Mouse (Mus musculus) frontal cortex, postnatal 14 days (tissue): ENCODE results near the gene Noct.
"Not testable (repeated sequence)": the region's sequence is repeated elsewhere in the genome, so short reads cannot be mapped to it uniquely, and the experiment has no call there.

Experiments
- DNase-seq, 2 experiments: peaks; one replicate each; pipeline ENCODE4 v3.0.0; 2022; ENCODE audit warnings: low spot score in 2 of 2

Gene Noct

DNA sequence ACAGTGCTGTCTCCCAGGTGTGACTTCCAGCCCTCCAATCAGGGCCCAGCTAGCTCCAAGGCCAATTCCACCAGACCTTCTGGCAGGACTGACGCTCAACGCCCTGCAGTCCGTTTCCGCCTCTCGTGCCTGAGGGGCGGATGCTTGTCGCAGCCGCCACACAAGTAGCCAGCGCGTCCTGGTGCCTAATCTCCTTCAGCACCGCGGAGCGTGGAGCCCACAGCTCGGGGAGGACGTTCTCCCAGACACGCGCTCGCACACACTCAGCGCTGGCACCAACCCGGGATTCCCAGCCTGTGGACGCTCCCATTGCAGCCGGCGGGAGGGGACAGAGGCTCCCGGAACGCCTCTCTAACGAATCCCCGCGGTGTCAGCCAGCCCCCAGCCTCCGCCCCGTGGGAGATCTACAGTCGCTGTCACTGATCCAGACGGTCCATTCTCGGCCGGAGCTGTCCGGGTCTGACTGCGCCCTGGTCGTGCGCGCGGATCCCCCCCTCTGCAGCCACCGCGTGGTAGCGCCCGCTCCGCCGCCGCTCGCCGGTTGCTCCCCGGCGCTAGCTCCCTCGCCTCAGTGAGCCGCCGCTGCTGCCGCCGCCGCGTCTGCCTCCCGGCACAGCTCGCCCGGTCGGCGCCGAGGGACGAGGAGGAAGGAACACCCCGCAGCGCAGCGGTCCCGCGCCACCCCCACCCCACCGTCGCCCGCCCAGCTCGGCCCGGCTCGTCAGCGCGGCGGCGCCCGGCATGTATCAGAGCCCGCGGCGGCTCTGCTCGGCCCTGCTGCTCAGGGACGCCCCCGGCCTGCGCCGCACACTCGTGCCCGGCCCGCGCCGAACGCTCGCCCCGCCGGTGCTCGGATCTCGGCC lies at the start of gene Noct:
TSS of gene Noct (plus strand) at position 85 of the 863 bp plus-strand sequence.
- DNase-seq = peak; percentile 81 to 84

DNA sequence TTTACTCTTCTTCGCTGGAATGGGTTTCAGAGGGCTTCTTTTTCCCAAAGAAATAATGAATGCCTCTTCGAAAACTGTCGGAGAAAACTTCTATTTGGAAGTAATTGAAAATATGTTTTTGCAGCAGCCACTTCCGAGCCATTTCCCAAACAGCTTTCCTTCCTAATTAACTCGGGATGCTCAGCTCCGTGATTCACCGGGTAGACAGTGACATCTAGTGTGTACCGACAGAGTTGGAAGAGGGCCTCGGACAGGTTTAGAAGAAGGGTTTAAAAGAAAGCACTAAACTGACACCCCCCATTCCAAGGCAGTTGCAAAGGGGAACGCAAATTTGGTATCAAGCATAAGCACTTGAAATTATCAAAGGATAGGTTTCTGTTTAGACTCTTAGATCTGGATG lies 46.1 kb upstream of the Noct start:
- no peak for DNase-seq

DNA sequence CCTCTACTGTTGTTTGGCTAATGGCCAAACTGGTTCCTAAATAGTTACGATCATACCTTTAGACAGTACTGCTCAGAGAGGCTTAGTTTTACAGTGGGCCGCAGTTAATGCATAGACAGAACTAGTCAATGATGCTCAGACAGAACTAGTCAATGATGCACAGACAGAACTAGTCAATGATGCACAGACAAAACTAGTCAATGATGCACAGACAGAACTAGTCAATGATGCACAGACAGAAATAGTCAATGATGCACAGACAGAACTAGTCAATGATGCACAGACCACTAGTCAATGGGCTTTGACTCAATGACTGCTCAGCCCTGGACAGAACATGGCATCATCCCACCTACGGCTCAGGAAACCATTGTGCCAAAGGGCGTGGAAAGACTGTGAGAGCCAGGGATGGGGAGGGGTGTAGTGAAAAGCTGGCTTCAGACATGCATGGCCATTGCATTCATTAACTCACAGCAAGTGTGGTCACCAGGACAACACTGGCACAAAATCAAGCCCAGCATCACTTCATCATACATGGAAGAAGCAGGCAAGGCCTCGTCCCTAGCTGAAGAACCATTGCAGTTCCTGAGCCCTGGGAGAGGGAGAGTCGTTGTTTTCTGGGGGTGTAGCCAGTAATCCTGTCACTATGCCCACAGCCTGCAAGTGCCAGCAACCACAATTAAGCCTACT lies 44.6 kb upstream of the Noct start:
- no peak for DNase-seq

DNA sequence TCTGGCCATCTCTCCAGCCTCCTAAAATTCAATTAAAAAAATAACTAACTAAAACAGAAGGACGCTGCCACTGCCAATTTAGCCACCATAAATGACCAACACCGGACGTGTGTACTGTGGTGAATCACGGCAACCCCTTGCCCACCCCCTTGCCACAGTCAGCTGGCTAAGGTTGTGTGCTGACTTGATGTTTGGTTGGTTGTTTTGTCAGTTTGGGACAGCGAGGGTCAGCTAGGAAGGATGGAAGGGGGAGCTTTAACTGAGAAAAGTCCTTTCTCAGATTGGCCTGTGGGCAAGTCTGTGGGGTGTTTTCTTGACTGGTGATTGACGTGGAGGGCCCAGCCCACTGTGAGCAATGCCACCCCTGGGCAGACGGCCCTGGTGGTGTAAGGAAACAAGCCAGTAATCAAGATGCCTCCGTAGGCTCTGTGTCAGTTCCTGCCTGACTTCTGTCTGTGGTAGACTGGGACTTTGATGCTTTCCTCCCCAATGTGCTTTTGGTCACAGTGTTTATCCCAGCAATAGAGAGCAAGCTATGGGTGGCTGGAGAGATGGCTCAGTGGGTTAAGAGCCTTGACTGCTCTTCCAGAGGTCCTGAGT lies 43.8 kb upstream of the Noct start:
- DNase-seq = no peak

DNA sequence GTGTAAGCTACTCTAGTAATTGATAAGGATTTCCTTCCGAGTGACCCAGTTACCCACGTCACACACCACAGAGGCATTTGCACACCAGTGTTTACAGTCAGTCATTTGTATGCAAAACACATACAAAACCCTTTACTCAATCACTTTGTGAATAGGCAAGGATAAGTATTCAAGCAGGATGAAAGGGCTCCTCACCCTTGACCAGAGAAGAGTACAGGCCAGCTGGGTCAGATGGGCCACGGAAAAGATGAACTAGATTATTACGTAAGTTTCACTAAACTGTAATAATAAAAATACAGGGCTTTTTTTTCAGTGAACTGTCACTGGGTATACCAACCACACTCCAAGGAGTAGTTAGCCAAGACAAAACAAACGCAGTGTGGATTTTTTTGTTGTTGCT lies 41.8 kb upstream of the Noct start:
- DNase-seq = no peak

DNA sequence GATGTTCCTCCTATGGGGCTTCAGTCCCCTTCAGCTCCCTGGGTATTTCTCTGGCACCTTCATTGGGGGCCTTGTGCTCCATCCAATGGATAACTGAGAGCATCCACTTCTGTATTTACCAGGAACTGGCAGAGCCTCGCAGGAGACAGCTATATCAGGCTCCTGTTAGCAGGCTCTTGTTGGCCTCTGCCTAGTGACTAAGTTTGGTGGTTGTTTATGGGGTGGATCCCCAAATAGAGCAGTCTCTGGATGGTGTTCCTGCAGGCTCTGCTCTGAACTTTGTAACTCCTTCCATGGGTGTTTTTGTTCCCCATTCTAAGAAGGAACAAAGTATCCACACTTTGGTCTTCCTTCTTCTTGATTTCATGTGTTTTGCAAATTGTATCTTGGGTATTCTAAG lies 40.7 kb upstream of the Noct start:
- not testable (repeated sequence) for DNase-seq

DNA sequence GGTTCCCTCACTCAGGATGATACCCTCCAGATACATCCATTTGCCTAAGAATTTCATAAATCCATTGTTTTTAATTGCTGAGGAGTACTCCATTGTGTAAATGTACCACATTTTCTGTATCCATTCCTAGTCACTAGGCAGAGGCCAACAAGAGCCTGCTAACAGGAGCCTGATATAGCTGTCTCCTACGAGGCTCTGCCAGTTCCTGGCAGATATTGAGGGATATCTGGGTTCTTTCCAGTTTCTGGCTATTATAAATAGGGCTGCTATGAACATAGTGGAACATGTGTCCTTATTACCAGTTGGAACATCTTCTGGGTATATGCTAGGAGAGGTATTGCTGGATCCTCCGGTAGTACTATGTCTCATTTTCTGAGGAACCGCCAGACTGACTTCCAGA lies 40.3 kb upstream of the Noct start:
- not testable (repeated sequence) for DNase-seq

DNA sequence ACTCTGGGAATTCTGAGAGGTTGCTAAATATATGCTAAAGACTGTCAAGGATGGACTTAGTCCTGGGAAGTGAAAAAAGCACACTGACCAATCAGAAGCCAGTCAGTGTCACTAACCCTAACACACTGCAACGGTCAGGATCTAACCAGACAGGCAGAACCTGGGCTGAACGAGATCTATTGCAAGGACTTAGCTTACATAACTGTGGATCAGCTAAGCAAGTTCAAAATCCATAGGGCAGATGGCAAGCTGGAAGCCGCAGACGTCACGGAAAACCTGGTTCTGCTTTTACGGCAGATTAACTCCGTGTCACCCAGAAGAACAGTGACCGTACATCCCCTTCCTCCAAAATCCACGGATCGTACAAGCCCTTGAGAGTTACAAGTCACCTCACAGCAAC lies 39.5 kb upstream of the Noct start:
- no peak for DNase-seq

DNA sequence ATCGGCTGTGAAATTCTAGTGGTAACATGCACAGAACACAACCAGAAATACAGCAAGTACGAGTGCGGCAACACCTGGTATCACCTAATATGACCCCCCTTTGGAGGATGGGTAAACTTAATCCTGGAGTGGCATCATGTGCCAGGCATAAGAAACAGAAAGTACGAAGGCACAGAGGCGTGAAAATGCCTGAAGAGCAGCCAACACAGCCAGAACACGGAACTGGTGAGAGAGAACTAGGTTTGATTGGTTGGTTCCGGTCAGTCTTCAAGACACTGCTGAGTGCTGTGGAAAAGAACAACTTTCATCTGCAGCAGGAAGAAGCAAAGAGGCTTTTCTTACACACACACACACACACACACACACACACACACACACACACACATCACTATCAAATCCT lies 38.8 kb upstream of the Noct start:
- no peak for DNase-seq

DNA sequence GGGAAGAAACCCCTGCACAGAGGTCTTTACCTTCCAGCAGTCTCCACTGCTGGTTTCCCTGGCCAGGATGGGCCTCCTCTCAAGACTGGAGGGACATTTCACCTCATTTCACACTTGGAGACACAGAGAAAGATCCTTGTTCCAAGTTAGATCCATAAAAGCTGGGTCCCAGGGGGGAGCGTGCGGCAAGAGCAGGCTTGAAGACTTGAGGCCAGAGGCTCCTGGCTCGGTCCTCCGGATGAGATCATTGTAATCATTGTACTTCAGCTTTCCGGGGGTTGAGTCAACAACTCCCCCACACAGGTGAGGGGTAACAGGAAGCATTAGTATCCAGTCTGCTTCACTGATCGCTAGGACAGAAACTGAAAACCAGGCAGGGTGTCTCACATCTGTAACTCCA lies 30.2 kb upstream of the Noct start:
- DNase-seq = no peak

DNA sequence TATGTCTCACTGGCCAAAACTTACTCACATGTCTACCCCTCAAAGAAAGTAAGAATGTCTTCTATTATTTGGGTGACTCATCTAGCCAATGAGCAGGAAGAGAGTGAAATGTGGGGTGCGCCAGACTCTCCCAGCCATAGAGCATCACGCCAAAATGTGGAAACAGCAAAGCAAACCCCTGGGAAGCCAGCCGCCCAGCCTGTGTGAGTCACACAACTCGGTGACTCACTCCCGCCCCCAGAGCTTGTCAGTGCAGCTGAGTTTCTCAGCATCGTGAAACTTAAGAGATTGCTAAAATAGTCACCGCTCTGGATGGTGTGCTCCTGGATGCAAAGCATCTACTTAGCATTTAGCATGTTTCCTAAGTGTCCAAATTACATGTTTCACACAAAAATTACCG lies 28.9 kb upstream of the Noct start:
- peak; percentile 70 to 71 for DNase-seq

DNA sequence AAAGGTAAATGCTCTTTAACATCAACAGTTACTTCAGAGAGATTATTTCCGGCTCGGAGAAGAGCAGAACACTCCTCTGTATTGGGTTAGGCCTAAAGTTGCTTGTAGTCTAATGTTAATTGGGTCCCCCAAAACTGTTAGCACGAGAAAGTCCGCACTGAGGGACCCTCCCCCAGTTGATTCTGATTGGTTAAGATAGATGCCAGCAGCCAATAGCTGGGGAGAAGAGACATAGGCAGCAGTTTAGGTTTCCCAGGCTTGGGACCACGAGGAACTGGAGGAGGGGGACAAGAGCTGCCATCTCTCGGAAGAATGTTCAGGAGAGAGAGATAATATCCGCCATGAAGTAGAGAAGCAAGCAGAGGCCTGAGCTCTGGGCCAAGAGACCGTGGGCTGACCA lies 28.5 kb upstream of the Noct start:
- DNase-seq = peak in 1 of 2 experiments; percentile 15

DNA sequence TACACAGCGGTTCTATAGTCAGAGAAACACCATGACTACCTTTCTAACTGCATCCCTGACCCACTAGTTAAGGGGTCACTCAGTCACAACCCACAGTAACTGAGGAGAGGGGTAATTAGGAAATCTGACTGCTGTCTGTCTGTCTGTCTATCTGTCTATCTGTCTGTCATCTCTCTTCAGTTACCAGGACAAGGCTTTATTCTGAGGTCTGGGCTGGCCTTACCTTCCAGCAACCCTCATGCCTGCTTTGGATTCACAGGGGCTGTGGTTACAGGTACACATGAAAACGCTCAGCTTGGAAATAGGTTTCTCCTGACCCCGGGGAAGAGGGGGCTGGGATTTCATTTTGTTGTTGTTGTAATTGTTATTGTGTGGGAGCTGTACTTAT lies 27.5 kb upstream of the Noct start:
- no peak for DNase-seq

DNA sequence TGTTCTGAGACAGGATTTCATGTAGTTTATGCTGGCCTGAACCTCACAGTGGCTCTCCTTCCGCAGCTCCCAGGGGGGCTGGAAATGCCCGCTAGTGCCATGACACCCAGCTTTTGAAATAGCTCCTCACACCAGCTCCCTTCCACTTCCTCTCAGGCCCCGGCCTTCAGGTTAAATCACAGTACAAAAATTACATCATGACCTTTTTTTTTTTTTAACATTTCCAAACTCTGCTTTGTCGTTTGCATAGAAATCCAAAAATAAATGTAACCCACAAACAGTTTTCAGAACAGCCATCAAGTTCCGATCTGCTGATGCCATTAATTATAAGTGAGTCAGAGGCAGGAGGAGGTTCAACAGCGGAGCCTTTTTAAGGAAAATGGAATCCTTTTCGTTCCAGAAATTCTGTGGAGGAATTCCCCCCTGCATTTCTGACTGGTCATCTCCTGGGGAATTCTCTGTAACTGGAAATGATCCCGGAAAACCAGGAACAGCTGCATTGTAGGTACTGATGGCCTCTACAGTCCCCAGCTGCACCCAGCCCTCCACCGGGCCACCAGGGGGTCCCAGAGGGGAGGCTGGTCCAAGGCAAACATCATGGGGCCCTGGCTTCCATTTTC lies 27.0 kb upstream of the Noct start:
- no peak for DNase-seq

DNA sequence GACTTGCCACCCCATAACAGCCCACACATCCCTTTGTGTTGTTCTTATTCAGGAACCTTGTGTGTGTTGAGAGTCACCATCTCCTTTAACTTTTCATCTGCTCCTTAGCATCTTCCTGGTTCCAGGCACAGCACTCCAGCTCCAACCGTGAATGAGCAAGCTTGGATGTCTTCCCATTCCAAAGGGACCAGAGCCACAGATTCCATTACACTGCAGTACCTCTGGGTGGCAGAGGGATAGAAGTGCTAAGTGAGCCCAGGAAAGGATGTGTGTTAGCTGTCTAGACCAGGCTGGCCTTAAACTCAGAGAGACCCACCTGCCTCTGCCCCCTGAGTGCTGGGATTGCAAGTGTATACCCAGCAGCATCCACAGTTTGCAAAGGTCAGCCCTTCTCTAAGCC lies 26.0 kb upstream of the Noct start:
- no peak for DNase-seq

DNA sequence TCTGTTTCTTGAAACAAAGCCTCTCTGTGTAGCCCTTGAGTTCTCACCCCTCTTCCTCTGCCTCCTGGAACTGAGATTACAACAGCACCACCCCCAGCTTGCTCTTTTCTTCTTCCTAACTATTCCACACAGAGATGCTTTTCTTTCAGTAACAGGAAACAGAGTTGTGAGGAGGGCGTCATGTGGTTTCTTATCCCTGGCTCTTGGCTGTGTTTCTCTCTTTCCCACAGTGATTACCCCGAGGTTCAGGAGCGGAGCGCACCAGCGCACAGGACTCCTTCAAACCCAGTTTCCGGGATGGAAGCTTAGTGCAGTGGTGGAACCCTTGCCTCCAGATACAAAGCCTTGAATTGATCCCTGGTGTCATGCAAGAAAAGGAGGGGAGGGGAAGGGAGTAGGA lies 25.1 kb upstream of the Noct start:
- DNase-seq = no peak

DNA sequence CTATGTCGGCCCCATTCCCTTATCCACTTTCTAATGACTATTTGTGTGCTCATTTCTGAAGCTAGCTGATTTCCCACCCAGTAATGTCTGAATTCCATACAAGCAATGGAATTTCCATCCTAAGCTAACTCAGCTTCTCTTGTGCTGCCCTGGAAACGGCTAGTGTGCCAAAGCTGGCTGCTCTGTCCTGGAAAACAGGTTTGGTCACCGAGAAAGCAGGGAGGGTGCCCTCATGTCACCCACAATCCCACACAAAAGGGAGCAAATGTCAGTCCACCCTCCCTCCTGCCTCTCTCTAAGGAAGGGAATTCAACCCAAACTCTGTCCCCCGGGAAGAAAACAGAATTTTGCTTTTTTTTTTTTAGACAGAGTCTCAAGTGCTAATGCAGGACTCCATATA lies 23.9 kb upstream of the Noct start:
- no peak for DNase-seq

DNA sequence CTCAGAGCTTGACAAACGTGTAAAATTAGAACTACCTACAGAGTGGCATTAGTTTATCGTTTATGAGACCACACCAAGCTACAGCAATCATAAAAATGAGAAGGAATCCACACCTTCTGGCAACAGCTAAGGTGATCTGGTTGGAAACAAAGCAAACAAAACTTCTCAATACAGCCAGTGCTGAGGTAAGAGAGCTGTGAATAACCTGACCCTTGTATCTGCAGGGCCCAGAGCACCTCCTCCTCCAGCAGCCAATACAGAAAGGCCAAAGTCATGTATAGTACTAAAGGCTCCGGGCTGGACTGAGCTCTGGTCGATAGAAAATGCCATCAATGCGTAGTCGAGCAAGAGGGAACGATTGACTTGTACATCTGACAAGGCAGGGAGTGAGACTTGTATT lies 23.4 kb upstream of the Noct start:
- DNase-seq = no peak

DNA sequence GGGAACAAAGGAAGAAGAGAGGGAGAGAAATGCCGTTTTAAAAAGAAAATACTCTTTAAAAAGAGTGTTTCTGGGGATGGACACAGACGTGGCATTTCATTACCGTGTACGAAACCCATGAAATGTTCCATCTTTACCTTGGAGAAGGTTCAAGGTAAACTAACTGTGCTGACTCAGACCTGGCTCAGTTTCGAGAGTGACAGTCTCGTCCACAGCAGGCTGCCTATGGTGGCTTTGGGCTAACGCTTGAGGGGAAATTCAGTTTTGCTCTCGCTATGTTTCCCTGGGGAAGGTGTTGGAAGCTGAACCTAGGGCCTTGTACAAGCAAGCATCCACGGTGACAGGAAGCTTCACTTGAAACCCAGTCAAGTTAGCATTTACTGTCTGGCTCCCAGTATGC lies 22.3 kb upstream of the Noct start:
- no peak for DNase-seq

DNA sequence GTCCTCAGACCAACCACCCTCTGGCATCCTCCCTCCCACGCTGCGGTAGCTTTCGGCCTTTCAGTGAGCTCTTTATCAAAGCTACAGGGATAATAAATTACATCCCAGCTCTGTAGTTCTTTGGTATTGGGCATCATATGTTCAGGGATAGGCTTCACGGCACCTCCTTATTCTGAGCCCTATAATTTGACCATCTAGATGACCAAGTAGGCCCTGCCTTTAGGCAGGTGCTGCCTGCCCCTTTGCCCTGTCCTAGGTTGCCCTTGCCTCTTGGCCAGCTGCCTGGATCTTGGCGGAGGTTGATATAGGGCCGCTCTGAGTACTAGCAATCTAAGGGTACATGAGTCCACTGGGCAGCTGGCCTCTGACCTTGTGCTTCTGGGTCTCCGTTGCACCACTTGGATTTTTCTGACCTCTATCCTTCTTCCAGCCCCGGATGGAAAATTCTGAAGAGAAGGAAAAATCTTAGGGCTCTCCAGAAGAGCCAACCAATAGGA lies 21.7 kb upstream of the Noct start:
- no peak for DNase-seq

DNA sequence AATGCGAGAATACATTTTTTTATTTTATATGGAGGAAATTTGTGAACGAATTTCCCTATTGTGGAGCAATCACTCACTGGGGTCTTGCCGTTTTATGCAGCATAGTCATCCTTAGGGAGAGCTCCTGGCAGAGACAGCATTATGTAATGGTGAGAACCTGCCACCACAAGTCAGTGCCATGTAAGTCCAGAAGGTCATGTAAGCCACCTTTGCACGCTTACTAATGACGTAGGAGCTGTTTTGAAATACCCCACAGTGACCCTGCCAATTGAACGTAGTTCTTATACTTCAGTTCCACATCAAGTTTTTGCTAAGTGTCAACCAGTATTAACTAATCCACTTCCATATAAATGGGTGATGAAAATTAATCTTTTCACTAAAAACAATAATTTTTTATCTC lies 20.3 kb upstream of the Noct start:
- no peak for DNase-seq

DNA sequence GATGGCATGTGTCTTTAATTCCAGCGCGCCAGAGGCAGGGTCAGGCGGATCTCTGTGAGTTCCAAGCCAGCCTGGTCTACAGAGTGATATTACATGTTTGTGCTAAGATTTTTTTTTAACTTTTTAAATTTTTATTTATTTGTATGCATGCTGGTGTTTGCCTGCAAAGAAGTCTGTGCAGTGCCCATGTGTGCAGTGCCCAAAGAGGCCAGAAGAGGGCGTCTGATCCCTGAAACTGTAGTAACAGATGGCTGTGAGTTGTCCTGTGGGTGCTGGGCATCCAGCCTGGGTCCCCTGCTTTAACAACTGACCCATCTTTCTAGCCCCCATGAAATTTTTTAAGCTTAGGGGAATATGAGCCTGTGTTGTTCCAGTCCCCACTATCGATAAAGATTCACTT lies 19.8 kb upstream of the Noct start:
- DNase-seq = no peak
